Mouse (Mus musculus) midbrain, postnatal 0 days (tissue): ENCODE results near the gene Gm20388. TPM values are rescaled to one million over a fixed set of nuclear protein-coding genes. Genes with fewer than 3 reads are reported as not detected.

Experiments
- ATAC-seq: fragments of 200-750 bp; cut with Nextera tagmentation; 2 replicates; pipeline ENCODE4 v1.8.0; 2017; ENCODE audit warnings: moderate number of reproducible peaks, mild to moderate bottlenecking, moderate TSS enrichment, moderate library complexity; ENCODE audit not compliant: low FRiP score
- DNase-seq: peaks from one replicate; pipeline ENCODE4 v3.0.0-alpha.2; 2015; ENCODE audit warnings: low spot score
- H3K27ac ChIP-seq: fragments of 300-500 bp; sonication (generic); 2 replicates; pipeline ENCODE4 v1.5.1; 2014; ENCODE audit warnings: low read depth, mild to moderate bottlenecking, low read length, mixed read lengths
- H3K27me3 ChIP-seq: fragments of 300-500 bp; sonication (generic); 2 replicates; pipeline ENCODE4 v1.6.1; 2014; ENCODE audit warnings: low read length, control low read depth, mixed read lengths; ENCODE audit not compliant: insufficient read depth
- H3K36me3 ChIP-seq: fragments of 300-500 bp; sonication (generic); 2 replicates; pipeline ENCODE4 v1.6.1; 2014; ENCODE audit warnings: low read length, control low read depth, mixed read lengths; ENCODE audit not compliant: insufficient read depth
- H3K4me1 ChIP-seq: fragments of 300-500 bp; sonication (generic); 2 replicates; pipeline ENCODE4 v1.6.1; 2014; ENCODE audit warnings: mild to moderate bottlenecking, control low read depth, antibody characterized with exemption, low read length, mixed read lengths; ENCODE audit not compliant: insufficient read depth
- H3K4me2 ChIP-seq: fragments of 300-500 bp; sonication (generic); 2 replicates; pipeline ENCODE4 v1.6.1; 2014; ENCODE audit warnings: low read depth, mild to moderate bottlenecking, low read length, mixed read lengths; ENCODE audit not compliant: poor library complexity, severe bottlenecking
- H3K4me3 ChIP-seq: fragments of 300-500 bp; sonication (generic); 2 replicates; pipeline ENCODE4 v1.5.1; 2014; ENCODE audit warnings: low read depth, mild to moderate bottlenecking, low read length, moderate library complexity
- H3K9ac ChIP-seq: fragments of 300-500 bp; sonication (generic); replicated peaks from 2 replicates; pipeline ENCODE4 v1.6.1; 2014; ENCODE audit warnings: mild to moderate bottlenecking, low read length, moderate library complexity, mixed read lengths; ENCODE audit not compliant: poor library complexity, severe bottlenecking
- H3K9me3 ChIP-seq: fragments of 300-500 bp; sonication (generic); 2 replicates; pipeline ENCODE4 v1.6.1; 2016; ENCODE audit warnings: low read length, control low read depth
- CTCF ChIP-seq: IDR thresholded peaks from 2 replicates; pipeline ENCODE4 v1.5.1; 2016; ENCODE audit warnings: antibody characterized with exemption, mild to moderate bottlenecking
- WGBS: fragments of 180-500 bp; shearing (Covaris S2); extraction: QIAGEN DNeasy Blood & Tissue Kit; methylation state at CpG from one replicate; pipeline ENCODE4 v1.1.7; 2014; 5-methylcytosine and 5-hydroxymethylcytosine counted together
- polyA plus RNA-seq: library from polyadenylated mRNA; unstranded; fragments of >200 nt; fragmentation: Nextera tagmentation; extraction: Ambion mirVana; gene quantifications from 2 replicates; pipeline ENCODE4 v1.2.1, GENCODE M21; 2015
- total RNA-seq: library from RNA; depleted of rRNA; stranded (reverse); fragments of >200 nt; gene quantifications from 2 replicates; pipeline ENCODE4 v1.2.3, GENCODE M21; 2014

Gm20388 gene
- total and polyA plus RNA-seq, 2 experiments from 2014 or later: 74.2 TPM; not detected in 1

GRCm38 (mm10) chr8:121621879-121622278 is 1711.2 kb downstream of the Gm20388 start:
- peaks cover 5% of the 10 kb centered on the region; the same call in 1 of the 2 replicates for H3K4me1 ChIP-seq
- TF ChIP-seq CTCF: peak; percentile 40
- no peak overlapping the region for H3K4me3 ChIP-seq
- no peaks in the 10 kb centered on the region for H3K9me3 ChIP-seq
- H3K4me2 ChIP-seq: no peak overlapping the region
- no peak overlapping the region for H3K9ac ChIP-seq
- DNase-seq: no peak
- H3K27ac ChIP-seq: no peak overlapping the region
- WGBS: 55% methylated on average over 1 of the region's 1 CpGs
- no peaks in the 10 kb centered on the region for H3K27me3 ChIP-seq
- ATAC-seq: no peak
- peaks cover 25% of the 10 kb centered on the region for H3K36me3 ChIP-seq

GRCm38 (mm10) chr8:121623043-121623442 is 1712.4 kb downstream of the Gm20388 start:
- no peak for ATAC-seq

GRCm38 (mm10) chr8:121628681-121629080 is 1718.0 kb downstream of the Gm20388 start:
- H3K4me2 ChIP-seq: no peak overlapping the region
- no peak for ATAC-seq
- WGBS: 94% methylated on average over 4 of the region's 4 CpGs

More at GRCm38 (mm10) chr8:121623043-121623442, 1712.4 kb downstream of the Gm20388 start:
- no peak overlapping the region for H3K4me3 ChIP-seq
- peaks cover 5% of the 10 kb centered on the region; the same call in 1 of the 2 replicates for H3K4me1 ChIP-seq
- H3K36me3 ChIP-seq: peaks cover 18% of the 10 kb centered on the region
- H3K4me2 ChIP-seq: no peak overlapping the region
- TF ChIP-seq CTCF: no peak
- H3K27ac ChIP-seq: no peak overlapping the region
- no peak for DNase-seq
- WGBS: 58% methylated on average over 8 of the region's 8 CpGs
- H3K9me3 ChIP-seq: no peaks in the 10 kb centered on the region
- no peaks in the 10 kb centered on the region for H3K27me3 ChIP-seq
- H3K9ac ChIP-seq: no peak overlapping the region

DNA sequence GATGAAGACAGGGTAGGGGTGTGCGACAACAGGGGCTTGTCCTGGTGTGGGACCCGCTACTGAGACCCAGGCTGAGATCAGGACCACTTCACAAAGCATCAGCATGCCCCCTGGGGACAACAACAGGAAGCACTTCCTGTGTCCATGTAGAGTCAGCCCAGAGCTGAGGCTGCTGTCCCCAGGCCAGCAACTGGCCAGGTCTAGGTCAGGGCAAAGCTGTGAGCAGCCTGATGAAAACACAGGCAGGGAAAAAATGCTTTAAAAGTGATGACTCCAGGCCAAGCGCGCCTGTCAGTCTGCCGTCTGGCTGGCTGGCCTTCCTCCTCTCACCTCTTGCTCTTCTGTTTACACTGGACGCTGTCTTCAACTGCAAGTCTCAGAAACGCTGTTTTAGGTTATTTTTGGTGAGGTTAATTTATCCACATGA is 1721.0 kb downstream of the Gm20388 start:
- Histone ChIP-seq H3K4me3 (no peak overlapping the region), H3K9me3 (no peaks in the 10 kb centered on the region), H3K36me3 (peaks cover 9% of the 10 kb centered on the region), H3K27me3 (no peaks in the 10 kb centered on the region), H3K27ac (0 out of 2 replicates have a peak overlapping the region, but pooled peaks have one; percentile 12), H3K9ac (no peak overlapping the region), H3K4me1 (no peaks in the 10 kb centered on the region), H3K4me2 (no peak overlapping the region)
- WGBS: 72% methylated on average over 7 of the region's 7 CpGs
- no peak for ATAC-seq
- TF ChIP-seq CTCF: 0 out of 2 replicates have a peak, but pooled peaks have one; percentile 4
- DNase-seq: no peak

More at GRCm38 (mm10) chr8:121628681-121629080, 1718.0 kb downstream of the Gm20388 start:
- TF ChIP-seq CTCF: no peak
- Histone ChIP-seq H3K27me3 (no peaks in the 10 kb centered on the region), H3K4me1 (no peaks in the 10 kb centered on the region), H3K36me3 (peaks cover 18% of the 10 kb centered on the region), H3K9ac (no peak overlapping the region), H3K9me3 (no peaks in the 10 kb centered on the region), H3K4me3 (no peak overlapping the region), H3K27ac (no peak overlapping the region)
- DNase-seq: no peak

DNA sequence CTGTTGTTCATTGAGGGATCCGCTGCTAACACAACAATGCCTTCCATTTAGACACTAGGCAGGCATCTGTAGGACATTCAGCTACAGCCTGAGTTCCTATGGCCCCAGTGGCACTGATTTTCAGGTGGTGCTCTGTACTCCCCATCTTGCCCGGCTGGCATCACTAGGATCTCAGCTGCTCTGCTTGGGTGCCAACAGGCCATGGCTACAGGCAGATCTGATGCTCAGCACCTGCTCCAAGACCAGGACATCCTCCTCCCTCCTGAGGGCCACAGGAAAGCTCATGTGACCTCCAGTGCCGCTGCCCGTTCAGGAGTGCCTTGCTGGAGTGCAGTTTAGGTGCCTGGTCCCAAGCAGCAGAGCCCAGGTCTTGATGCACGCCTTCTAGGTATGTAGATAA is 1721.8 kb downstream of the Gm20388 start:
- no peak overlapping the region for H3K4me2 ChIP-seq
- H3K36me3 ChIP-seq: peaks cover 8% of the 10 kb centered on the region

DNA sequence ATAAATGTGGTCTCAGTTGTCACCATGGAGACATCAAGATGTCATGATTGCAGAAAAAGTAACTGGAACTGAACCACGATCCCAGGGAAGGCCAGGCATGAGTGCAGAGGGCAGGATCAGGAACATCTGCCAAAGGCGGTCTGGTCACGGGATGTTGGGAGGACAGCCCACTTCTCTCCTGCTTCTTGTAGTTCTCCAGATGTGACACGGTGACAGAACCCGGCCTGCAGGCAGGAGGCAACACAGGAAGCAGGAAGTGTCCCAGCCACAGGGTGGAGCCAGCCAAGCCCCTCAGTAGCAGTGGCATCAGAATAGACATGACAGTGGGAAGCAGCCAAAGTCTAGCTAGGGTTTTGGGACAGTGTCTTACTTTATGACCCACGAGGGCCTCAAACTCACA is 1724.9 kb downstream of the Gm20388 start:
- WGBS: 84% methylated on average over 6 of the region's 6 CpGs
- ATAC-seq: no peak
- DNase-seq: no peak
- Histone ChIP-seq H3K9ac (no peak overlapping the region), H3K9me3 (no peaks in the 10 kb centered on the region), H3K4me2 (no peak overlapping the region), H3K4me1 (no peaks in the 10 kb centered on the region), H3K27me3 (no peaks in the 10 kb centered on the region), H3K27ac (no peak overlapping the region), H3K36me3 (no peaks in the 10 kb centered on the region), H3K4me3 (no peak overlapping the region)
- TF ChIP-seq CTCF: peak; percentile 14

More for the DNA sequence above, 1721.8 kb downstream of the Gm20388 start:
- 0 out of 2 replicates have a peak overlapping the region, but pooled peaks have one; percentile 6 for H3K27ac ChIP-seq
- H3K4me3 ChIP-seq: no peak overlapping the region
- WGBS: 89% methylated on average over 5 of the region's 5 CpGs
- no peak for TF ChIP-seq CTCF
- no peak for DNase-seq
- no peaks in the 10 kb centered on the region for H3K4me1 ChIP-seq
- H3K9me3 ChIP-seq: no peaks in the 10 kb centered on the region
- ATAC-seq: no peak
- H3K27me3 ChIP-seq: no peaks in the 10 kb centered on the region
- no peak overlapping the region for H3K9ac ChIP-seq
